Mouse (Mus musculus) gastrocnemius, postnatal 4 days (tissue): Measurements from ENCODE around the gene Gm17545. TPM values are rescaled to one million over a fixed set of nuclear protein-coding genes. Genes with fewer than 3 reads are reported as not detected.

Experiments
- DNase-seq, 2 experiments: peaks; one replicate each; pipeline ENCODE4 v3.0.0; 2021 to 2022; ENCODE audit warnings: low spot score in 2 of 2, mixed read lengths in 2 of 2
- total RNA-seq, 2 experiments: library from RNA; stranded (reverse); gene quantifications; 2 replicates each; pipeline ENCODE4 v1.2.3; 2021

The Gm17545 gene
- total RNA-seq, 2 experiments from 2014 or later: not detected

- DNase-seq: no peak
Observed at GRCm38 (mm10) chr9:22443157-22443556, 10.9 kb upstream of the Gm17545 start.

GRCm38 (mm10) chr9:22445123-22445522, 9.0 kb upstream of the Gm17545 start:
- DNase-seq: no peak

- no peak for DNase-seq
Observed at GRCm38 (mm10) chr9:22447213-22447612, 6.9 kb upstream of the Gm17545 start.

DNA sequence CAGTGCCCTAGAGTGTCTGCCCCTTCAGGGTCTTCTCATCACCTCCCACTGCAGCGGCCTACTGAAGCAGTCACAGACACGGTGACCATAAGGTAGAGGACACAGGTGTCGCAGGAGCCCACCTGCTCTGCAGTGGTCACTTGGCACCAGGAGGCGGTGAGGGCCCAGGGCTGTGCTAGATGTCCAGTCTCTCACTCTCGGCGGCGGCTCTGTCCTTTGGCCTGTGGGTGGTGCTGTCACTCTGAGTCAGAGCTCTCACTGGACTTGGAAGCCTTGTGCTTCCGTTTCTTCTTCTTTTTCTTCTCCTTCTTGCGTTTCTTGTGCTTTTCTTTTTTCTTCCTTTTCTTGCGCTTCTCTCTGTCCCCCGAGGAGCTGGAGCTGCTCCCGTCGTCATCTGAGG, 5.7 kb upstream of the Gm17545 start:
- DNase-seq: no peak

DNA sequence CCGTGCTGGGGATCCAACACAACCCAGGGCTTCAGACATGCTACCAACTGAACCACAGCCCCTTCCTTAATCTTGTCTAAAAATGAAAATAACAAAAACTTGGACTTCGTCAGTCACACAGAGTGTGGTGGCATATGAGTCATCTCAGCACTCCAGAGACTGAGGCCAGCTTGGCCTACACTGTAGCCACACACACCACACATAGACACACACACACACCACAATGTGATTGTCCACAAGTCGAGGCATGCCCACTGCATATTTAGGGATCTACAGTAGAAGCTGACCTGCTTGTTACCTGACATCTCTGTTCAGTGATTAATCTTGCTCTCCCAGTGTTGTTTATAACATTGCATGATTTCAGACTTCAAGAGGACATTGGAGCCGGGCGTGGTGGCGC, 4.9 kb upstream of the Gm17545 start:
- DNase-seq: no peak

DNA sequence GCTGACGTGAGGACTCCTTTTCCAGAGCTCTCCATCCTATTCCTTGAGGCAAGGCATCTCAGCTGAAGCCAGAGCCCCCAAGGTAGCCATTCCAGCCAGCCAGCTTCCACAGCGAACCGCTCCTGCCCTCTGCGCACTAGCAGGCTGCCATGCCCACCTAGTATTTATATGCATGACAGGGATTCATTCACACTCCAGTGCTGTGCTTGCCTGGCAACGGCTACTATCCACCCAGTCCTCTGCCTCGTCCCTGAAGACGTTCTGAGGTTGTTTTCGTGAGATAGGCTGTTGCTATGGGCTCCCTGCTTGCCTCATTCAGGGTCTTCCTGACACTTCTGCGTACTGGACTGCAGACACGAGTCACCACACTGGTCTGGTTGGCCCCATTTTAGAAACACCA, 1.4 kb upstream of the Gm17545 start:
- DNase-seq: no peak

DNA sequence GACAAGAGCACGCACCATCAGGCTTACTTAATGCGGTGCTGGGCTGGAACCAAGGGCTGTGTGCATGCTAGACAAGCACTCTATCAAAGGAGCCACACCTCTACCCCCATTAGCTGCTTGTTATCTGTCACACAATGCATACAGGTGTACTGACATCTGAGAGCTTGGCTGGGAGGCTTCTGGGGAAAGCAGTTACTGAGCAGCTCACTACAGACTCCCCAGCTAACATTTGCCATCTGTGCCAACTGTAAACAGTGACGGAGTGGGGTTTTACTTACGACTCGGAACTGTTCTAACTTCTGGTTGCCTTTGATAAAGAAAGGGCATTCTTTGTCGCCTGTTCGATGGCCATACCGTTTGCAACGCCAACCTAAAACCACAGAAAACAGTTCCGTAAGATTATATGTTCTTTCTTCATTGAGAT, 577 bp upstream of the Gm17545 start:
- no peak for DNase-seq

DNA sequence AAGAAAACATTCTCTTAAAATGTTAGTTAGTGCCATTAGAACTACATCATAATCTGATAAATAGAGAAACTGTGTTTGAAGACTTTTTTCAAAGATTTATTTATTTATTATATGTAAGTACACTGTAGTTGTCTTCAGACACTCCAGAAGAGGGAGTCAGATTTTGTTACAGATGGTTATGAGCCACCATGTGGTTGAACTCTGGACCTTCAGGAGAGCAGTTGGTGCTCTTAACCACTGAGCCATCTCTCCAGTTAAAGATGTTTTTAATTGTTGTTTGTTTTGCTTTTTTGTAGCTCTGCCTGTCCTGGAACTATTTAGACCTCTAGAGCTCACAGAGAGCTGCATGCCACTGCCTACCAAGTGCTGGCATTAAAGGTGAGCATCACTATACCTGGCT, 951 bp downstream of the Gm17545 start:
- no peak for DNase-seq

GRCm38 (mm10) chr9:22457142-22457835, 3.2 kb downstream of the Gm17545 start:
- no peak for DNase-seq

GRCm38 (mm10) chr9:22461946-22462345, 7.9 kb downstream of the Gm17545 start:
- DNase-seq: peak in 1 of 2 experiments; percentile 40

DNA sequence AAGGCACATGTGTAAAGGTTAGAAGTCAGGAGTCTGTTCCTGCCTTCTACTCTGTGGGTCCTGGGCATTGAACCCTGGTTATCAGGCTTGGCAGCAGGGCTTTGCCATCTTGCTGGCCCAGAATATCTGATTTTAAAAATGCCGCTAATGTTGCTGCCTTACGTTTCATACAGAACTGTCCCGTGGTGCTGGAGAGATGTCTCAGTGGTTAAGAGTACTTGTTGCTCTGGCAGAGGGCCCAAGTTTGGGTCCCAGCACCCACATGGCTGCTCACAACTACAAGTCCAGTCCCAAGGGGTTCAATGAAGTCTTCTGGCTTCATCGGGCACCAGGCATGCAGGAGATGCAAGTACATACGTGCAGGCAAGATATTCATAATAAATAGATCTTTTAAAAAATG, 12.1 kb downstream of the Gm17545 start:
- DNase-seq: no peak

GRCm38 (mm10) chr9:22467371-22468169, 13.5 kb downstream of the Gm17545 start:
- peak in 1 of 2 experiments; percentile 46 for DNase-seq

DNA sequence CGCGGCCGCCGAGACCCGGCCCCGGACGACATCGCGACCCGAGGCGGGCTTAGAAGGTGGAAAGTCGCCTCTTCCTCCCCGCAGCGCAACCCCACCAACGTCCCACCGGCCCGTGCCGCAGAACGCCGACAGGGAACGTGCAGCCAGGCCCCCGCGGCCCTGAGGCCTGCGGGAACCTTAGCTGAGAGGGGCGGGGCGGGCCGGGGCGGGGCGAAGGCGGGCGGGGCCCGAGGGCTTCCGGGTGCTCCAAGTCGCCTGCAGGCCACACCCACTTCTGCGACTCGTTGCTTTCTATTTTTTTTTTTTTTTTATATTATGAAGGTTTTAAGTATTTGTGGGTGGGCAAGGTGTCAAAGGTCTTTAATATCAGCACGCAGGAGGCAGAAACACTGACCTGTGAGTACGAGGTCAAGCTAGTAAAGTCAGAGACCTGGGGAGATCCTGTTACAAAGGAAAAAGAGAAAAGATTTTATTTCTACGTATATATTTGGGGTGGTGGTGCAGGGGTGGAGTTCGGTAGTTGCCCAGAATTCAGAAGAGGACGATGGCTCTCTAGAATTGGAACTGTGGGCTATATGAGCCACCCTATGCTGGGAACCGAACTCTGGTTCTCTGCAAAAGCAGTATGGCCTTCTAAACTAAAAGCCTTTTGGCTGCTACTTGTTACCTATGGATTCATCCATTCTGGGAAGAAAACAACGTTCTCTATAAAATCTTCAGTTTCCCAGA, 14.2 kb downstream of the Gm17545 start:
- peak; percentile 42 to 69 for DNase-seq

DNA sequence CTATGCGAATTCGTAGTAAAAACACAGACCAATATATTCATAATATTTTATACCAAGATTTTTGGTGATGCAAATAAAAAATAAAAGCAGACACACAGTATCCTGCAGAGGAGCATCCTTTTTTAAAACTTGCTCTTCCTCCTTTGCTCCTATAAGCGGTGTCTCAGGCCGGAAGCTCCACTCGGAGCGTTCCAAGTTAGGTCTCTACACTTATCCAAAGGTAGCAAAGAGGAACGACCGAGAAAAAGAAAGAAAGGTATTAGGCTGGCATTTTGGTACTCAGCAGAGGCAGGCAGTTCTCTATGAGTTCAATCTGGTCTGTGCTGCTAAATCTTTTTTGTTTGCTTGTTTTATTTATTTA, 14.8 kb downstream of the Gm17545 start:
- DNase-seq: no peak

DNA sequence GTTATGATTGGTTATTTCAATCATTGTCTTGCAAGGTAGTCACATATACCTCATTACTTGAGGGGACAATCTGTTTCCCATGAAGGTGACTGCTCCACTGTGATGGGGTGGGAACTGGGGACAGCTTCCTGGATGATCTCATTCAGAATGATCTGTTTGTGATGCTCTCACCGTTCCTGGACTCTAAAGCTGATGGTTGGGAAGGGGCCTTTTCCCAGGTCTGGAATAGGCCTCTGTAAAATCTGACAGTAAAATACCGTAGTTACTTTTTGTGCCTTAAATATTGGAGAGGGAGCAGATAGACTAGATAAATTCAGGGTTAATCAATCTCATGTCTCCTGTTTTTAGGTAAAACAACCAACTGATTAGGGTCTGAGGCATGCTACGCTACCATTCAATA, 15.6 kb downstream of the Gm17545 start, which contains the start of gene Rp9:
Rp9 (minus strand) TSS at position 101 of the 400 bp plus-strand sequence.
- DNase-seq: no peak

- DNase-seq: peak; percentile 73 to 88
Observed at GRCm38 (mm10) chr9:22475424-22475868, 21.4 kb downstream of the Gm17545 start, which contains the start of gene Bbs9. TSS of gene Bbs9 (plus strand) at chr9:22475715.

GRCm38 (mm10) chr9:22476265-22476664, 22.2 kb downstream of the Gm17545 start:
- DNase-seq: no peak

GRCm38 (mm10) chr9:22478946-22479345, 24.9 kb downstream of the Gm17545 start:
- DNase-seq: no peak

DNA sequence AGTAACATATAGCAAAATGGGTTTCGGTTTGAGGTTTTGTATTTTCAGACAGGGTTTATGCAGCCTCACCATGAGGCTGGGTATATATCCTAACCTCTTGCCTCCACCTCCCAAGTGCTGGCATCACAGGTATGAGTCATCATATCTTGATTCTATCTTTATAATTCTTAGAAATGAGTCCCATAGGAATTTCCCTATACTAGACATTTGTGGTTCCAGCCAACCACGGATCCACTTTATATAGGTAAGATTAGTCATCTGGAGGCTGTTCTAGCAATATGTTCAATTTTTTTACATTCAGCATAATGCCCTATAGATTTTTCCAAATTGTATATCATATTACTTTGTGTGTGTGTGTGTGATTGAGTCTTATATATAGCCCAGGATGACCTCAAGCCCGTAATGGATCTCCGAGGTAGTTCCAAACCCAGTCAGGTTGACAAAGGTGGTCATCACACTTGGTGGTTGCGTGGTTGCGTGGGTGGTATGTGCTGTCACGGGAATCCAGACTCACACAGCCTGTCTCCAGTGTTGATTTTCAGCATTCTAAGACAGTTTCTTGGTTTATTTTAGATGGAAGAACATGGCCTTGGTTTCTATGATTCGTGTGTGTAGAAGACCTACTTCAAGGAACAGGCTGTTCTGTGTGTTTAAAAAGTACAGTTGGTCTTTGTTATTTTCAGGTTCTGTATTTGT, 29.9 kb downstream of the Gm17545 start:
- DNase-seq: no peak

- DNase-seq: no peak
Observed at GRCm38 (mm10) chr9:22484562-22485308, 30.6 kb downstream of the Gm17545 start.
